Mouse (Mus musculus) G1E (cell line): ENCODE data around the gene Tmem263.

Source experiments
- CTCF ChIP-seq: IDR thresholded peaks from 2 replicates; pipeline ENCODE4 v1.5.1; 2012; ENCODE audit warnings: low read depth, low read length, inconsistent platforms, mixed read lengths
- GATA1 ChIP-seq: IDR thresholded peaks from 2 replicates; pipeline ENCODE4 v1.6.1; 2012; ENCODE audit warnings: borderline replicate concordance, low read length, inconsistent platforms, mixed read lengths
- GATA2 ChIP-seq: IDR thresholded peaks from 2 replicates; pipeline ENCODE4 v1.6.1; 2012; ENCODE audit warnings: low read depth, low read length, inconsistent platforms, borderline replicate concordance

GRCm38 (mm10) chr10:85149226-85149625, 46.8 kb downstream of the Tmem263 start:
- TF ChIP-seq CTCF: no peak
- TF ChIP-seq GATA2: no peak
- TF ChIP-seq GATA1: no peak
